Comparison of ENCODE assay signal across 30 mouse cellular contexts in genomic region chr11:89097292-89097691, GRCm38 (mm10). TPM values are rescaled to one million over a fixed set of nuclear protein-coding genes. Genes with fewer than 3 reads are reported as not detected.
"Had no signal": no experiment of that assay in that cellular context is flagged by ENCODE, and none has a peak within 500 bp of the region (broad histone marks: within the 10 kb centered on the region; RNA-seq: fewer than 3 reads in every experiment).

No protein-coding gene starts in this region.

RNA-seq across cellular contexts. Expression of gene Gm525, which starts 23.7 kb away (rescaled TPM):
- total RNA-seq: left cerebral cortex, adult 8-10 months; left cerebral cortex, postnatal 10 days; left cerebral cortex, postnatal 14 days; left cerebral cortex, postnatal 25 days; left cerebral cortex, postnatal 36 days; left cerebral cortex, postnatal 4 days; liver, adult 2 months; megakaryocyte progenitor cell, adult 5-6 weeks; megakaryocyte, adult 5-6 weeks; megakaryocyte-erythroid progenitor cell, adult 5-6 weeks; midbrain, postnatal 0 days; monocyte, adult 5-6 weeks had no signal
- polyA plus RNA-seq: limb, embryonic 10.5 days; limb, embryonic 11.5 days; liver, adult 2 months; liver, embryonic 11.5 days; liver, embryonic 12.5 days; liver, embryonic 13.5 days; liver, embryonic 14.5 days; liver, embryonic 15.5 days; lung, embryonic 14.5 days; macrophage; midbrain, embryonic 10.5 days; midbrain, embryonic 11.5 days; midbrain, embryonic 12.5 days; midbrain, embryonic 13.5 days; midbrain, embryonic 14.5 days; midbrain, embryonic 15.5 days; midbrain, embryonic 16.5 days; myocyte; neural tube, embryonic 11.5 days had no signal
